Mouse (Mus musculus) spleen, postnatal 36 days (tissue): ENCODE measurements around the gene Adcy2.

ENCODE experiments used
- DNase-seq, 2 experiments: peaks; one replicate each; pipeline ENCODE4 v3.0.0; 2022; ENCODE audit warnings: low spot score in 2 of 2, mixed read lengths in 1 of 2

Adcy2 gene

DNA sequence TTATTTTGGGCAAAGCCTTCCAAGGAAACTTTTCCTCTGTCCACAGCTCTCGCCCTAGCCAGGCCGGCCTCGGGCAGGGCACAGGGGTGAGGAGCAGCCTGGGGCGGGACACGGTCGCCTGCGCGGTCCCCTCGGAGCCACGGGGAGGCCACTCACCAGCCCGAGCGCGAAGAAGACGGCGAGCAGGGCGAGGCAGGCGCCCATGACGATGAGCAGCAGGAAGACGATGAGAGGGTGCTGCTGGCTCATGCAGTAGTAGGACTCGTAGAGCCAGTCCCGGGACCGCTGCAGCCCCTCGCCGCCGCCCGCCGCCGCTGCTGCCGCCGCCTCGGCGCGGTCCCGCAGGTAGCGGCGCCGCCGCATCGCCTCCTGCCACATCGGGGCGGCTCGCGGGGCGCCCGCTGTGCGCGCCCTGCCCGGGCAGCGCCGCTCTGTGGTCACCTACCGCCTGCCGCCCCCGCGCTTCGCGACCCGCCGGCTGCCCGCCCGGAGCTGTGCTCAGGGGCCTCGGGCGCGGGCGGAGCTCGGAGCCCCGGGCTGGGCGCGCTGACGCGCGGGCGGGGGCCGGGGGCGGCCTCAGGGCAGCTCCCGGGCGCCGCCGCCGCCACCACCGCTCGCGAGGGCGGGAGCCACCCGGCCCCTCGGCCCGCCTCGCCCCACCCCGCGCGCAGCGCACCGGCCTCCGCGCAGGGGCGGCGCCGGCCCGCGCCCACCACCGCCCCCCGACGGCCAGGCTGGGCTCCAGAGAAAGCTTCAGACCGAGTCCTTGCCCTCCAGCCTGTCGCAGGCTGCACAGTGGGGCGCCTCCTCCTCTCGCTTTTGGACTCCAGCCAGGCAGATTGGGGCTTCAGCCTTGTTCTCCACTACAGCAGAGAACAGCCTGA, at the start of gene Adcy2:
TSS of gene Adcy2 (minus strand) at position 624 of the 884 bp plus-strand sequence.
- DNase-seq: no peak

DNA sequence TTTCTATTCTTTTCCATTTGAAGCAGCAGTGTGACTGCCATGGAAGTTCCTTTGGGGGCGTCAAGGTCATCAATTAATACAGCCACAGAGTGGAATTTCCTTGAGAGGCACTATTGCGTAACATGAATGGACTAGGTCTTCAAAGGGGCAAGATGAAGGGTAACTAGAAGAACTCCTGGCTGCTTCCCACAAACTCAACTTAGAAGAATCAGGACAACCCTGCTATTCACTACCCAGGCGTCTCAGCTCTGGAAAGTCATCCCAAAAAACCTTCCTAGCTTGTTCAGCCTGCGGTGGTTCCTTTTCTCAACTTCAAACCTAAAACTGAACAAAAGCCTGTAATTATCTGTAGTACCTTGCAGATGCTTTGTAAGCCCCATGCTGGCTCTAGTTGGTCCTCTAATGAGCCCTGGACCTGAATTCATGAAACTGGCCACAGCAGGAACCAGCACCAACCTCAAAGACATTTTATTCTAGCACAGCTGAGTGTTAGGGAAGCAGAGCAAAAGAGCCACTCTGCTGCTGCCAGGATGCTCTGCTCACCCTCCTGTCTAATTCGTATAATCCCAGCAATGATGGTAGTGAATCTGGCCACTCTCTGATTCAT, 37.8 kb upstream of the Adcy2 start:
- DNase-seq: no peak

DNA sequence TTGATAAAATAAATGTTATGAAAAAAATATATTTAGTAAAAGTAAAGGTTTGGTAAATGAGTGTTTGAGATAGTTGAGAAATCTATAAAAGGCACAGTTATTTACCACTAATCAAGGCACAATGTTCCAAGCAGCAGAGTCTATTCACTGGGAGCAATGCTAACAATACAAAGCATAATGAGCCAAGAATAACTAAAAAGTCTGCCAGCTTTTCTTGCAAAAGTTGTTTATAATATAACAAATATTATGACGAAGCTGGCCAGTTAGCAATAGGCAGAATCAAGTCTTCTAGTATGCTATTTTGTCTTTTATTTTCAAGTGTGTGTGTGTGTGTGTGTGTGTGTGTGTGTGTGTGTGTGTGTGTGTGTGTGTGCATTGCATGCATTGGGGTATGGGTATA, 35.3 kb upstream of the Adcy2 start:
- no peak for DNase-seq

DNA sequence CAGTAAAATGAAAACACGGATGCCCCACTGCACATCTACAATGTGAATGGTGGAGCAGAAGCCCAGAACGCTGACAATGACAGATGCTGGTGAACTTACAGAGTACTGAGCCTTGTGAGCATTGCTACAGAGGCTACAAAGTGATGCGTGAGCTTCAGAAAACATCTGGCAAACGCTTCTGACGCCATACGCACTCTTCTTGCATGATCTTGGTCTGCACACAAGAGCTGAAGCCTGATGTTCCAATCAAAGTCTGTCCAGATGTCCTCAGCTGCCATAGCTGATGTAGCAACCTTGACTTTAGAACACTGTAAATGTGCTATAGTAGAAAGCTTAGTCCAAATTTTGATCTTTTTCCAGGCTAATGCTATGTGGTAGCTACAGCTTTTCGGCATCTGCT, 34.2 kb upstream of the Adcy2 start:
- DNase-seq: no peak

DNA sequence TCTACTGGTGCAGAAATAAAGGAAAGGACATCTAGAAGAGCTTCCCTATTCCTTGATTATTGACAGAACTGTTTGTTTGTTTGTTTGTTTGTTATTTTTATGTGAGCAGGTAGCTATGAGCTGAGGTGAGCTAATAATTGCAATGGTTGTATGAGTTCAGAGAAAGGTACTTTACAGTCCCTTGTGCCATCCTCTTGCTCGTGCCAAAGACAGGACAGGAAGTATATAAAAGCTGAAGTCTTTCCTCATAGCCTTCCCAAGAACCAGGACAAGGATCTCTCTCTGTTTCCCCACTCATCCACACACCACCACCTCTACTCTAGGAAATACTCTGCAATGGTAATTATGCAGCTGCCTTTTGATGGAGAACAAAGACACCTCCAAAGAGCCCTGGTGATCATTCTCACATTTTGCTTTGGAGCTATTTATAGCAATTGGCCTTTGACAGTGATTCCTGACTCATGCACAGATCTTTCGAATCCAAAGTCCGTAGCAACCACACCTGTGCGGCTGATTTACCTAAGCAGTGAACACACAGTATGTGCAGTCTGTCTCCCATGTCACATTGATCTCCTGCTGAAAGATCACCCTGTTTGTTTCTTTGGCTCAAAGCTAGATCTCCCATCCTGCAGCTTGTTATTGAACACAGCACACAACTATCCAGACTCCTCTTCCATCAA, 29.9 kb upstream of the Adcy2 start:
- DNase-seq: no peak

DNA sequence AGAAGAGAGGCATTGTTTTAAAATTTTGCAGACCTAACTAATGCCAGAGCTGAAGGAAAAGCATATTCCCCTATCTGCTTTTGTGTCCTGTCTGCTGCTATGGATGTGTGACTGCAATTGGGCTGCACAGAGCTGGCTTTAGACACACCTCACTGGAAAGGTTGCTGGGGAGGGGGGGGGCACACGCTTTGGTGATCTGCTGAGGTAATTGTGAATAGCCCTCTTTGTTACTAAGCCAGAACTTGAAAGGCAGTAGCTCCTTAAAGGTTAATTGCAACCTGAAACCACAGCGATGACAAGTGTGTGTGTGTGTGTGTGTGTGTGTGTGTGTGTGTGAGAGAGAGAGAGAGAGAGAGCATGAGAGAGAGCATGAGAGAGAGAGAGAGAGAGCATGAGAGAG, 25.6 kb upstream of the Adcy2 start:
- no peak for DNase-seq

DNA sequence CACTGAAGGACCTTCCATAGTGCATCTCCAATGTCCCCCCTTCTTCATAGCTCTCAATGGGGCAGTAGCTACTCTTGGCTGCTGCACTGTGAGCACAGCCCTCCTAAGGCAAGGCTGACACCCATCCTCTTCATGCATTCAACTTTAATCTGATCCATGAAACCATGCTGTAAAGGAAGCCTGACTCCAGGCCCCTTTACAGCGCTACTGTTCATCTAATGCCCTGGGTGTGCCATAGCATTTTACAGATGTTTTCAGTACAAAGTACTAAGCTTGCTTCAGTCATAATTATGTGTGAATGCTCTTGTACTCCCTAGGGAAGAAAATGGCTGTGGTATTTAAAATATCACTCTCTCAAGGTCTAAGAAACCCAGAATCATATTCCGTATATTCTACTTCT, 23.9 kb upstream of the Adcy2 start:
- DNase-seq: no peak

DNA sequence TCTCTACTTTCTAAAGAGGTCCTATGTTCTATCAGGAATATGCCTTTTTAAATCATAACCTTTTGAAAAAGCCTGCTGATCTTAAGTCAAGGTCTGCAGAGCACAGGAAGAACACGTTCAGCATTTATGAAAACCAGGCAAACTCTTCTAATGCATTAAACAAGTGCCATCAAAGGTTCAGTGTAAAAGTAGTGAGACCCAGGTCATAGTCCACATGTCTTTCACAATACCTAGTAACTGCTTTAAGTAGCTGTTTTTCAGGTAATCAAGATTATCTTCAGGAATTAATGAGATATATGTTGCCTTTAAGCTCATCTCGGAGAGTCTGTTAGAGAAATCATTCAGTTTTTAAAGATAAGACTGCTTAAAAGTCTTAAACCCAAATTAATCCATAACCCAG, 21.2 kb upstream of the Adcy2 start:
- DNase-seq: no peak

DNA sequence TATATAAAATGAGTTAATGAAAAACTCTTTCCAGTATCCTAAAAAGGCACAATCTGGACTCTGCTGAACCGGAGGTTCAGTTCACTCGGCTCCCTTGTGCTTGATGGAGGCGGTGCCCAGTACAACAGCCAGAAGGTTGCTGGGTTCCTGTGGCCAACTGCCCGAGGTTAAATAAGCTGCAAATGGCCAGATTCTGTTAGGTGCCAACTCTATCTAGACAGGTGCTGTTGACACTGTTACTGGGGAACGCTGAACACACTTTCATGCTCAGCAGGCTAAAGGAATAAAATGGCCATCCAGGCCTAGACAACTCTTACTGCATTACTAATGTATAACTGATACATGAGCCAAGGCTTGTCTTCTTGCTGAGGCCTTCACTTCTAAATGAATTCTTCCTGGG, 7.6 kb upstream of the Adcy2 start:
- DNase-seq: no peak

DNA sequence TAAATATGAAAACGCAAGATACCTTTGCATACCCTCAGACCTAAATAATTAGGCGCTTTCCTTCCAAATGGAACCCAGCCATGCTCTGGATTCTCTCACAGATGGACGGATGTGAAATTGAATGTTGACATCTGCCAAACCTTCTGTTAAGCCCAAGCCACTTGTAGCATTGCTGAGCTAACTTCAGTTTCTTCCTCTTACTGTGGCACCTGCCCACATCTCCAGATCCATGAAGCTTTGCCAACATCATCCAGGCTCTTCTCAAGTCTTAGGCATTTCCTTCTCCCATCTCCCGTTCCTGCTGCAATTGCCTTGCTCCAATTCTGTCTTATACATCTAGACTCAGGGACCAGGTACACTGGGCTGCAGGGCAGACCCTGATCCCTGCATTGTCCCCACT, 6.8 kb upstream of the Adcy2 start:
- no peak for DNase-seq

DNA sequence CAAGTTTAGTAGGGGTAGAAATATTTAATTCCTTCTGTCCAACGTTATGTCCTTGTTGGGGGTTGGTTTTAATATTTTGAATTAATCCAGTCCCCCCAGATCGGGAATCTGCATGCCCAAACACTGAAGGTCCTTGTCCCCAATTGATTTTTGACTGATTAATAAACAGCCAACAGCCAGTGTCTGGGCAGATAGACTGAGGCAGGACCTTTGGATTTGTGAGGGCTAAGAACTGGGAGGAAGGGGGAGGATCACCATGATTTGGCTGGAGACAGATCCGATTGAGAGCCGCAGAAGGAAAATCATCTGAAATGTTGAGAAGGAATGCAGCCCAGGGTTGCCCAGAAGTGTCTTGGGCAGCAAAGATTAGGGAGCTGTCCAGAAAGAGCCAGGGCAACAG, 5.1 kb upstream of the Adcy2 start:
- no peak for DNase-seq

DNA sequence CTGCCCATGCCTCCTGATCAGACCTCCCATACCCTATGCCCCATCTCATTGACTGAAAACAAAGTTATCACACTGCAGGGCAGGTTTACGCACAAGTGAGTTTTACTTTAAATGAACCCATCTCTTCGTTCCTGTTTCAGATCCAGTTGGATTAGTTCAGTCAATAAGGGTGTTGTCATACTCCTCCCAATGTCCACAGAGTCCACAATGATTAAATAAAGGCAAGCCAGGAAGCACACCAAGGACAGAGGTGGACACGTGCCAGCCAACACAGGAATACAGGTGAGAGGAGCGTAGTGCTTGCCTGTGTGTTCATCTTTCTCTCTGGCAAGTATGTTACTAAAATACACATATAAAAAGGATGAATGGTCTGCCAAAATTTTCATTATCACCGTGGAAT, 3.3 kb upstream of the Adcy2 start:
- no peak for DNase-seq

DNA sequence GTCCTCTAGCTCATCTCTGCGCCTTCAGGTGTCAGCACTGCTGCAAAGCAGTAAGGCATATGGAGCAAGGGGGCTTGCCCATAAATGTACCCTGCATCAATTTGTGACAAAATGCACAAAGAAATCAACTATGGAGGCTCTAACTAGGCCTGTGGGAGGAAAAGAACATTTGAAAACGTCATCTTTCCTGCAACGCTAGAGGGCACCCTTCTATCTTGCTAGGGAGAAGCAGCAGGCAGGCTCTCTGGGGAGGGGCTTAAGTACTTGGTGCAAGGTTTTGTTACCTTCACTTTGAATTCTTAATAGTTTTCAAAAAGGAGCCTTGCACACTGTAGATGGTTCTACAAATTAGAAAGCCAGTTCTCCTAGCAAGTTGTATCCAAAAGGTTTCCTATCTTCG, 2.8 kb upstream of the Adcy2 start:
- DNase-seq: no peak

DNA sequence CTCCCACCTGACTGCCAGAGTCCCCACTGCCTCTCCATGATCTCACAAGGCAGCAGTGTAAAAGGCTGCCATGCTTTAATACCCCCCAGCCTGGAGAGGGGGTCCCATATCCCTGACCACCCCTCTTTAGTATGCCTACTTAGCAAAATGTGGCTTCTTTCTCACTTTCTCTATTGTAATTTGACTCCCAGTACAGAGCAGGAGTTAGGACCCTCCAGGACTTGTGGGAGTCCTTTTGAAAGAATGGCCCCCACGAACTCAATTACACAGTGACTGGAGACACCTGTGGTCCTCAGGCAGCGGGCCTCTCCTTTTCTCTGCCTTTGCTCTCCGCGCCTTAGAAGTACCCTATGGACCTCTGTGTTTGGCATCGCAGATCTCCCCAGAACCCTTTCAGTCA, 485 bp upstream of the Adcy2 start:
- no peak for DNase-seq

DNA sequence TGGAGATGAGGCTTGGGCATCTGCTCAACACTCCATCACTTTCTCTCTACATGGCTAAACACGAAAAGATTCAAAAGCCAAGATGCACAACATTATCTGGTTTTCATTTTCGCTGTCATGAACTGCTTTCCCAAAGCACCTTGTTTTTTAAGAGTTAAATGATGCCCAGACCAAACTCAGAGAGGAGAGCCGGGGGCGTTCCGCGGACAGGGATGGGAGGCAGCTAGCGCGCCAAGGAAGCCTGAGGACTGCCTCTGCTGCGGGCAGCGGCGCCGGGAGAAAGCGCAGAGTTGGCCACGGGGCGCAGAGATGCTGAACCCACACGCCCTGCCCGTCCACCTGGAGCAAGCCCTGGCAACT, 803 bp downstream of the Adcy2 start:
- DNase-seq: no peak

DNA sequence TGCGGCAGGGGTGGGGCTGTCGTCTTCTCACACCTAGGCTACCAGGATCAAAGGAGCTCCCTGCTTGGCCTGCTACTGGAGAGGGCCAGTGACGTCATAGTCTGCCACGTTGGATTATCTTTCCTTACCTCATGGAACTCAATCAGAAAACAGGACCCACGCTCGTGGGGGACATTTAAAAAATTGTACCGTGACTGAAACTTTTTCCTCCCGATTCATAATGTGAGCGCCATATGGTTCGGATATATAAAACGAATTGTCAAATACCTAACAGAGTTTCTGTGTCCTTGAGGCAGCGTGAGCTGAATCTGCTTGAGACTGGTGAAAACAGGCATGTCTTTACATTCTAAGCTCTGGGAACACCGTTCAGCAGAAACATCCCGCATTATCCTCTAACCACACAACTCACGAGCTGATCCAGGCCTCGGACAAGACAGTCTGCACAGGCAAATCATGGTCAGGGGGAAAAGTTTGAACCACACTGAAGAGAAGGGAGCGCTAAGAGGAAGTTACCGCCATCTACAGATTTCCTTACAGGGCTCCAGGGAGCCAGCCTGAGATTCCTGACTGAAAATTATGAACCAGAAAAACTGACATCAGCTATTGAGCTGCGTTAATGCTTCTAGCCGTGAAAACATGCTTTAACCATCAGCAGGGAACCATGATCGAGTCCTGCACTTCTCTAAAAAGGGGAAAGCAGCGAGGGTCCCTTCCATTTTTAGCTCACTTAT, 1.4 kb downstream of the Adcy2 start:
- no peak for DNase-seq

DNA sequence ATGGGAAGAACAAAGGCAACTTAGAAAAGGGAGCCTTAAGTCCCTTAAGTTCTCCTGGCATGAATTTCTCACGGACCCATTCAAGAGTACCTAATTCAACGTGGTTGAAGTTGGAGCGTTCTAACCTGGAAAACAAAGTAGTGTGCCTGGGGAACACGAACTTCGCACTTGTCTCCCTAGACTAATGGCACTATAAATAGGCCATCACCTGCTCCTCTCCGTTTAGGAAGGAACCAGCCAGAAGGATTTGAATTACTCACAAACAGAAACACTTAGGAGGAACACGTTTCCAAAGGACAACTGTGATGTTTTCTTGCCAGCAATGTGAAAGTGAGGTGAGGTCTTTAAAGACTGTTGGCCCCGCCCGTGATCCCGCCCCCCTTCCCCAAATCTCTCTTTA, 2.0 kb downstream of the Adcy2 start:
- DNase-seq: no peak

DNA sequence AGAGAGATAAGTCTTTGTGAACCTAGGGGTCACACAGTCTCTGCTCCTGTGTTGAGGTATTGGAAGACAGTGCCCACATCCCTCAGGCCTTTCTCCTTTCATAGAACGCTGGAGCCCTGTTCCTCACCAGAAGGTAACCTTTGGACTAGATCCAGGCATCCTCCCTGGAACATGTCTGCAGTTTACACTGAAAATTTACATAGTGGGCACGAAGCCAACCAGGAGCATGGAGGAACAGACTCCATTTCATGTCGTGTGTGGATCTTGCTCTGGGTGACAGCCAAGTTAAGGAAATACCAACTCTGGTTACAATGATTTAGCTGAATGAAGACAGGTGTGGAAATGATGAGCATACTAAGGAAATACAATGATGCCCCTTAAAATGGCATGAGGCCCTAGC, 2.7 kb downstream of the Adcy2 start:
- no peak for DNase-seq

DNA sequence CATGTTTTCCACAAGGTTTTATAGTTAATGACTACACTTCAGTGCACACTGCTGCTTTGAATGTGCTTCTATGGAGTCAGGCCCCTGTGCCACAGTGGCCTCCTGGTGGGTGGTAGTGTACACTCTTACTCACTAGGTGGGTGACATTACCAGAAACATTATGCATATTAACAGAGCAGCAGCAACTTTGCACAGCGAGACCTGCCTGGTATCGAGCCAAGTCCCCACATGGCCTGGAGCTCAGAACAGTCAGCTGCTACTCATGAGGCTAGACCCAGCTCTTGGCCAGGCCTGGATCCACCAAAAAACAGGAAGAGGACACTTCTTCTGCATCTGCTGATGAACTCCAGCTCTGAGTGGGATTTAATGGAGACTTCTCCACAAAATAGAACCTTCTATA, 13.6 kb downstream of the Adcy2 start:
- DNase-seq: no peak

DNA sequence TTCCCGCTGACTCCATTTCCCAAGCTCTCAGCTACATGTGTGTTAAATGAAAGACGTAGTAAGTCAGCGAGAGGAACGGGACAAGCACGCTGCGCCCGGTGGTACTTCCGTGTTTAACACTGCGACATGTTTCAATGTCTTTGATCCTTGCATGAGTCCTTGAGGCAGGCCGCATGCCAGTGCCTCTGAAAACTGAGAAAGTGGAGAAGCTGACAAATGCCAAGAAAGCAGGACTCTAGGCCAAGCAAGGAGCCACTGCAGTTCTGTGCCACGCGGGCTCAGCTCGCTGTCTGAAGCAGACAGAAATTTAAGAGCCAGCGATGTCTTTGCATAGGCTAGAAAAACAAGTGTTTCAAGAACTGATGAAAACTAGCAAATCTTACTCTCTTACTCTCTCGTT, 15.3 kb downstream of the Adcy2 start:
- DNase-seq: no peak

DNA sequence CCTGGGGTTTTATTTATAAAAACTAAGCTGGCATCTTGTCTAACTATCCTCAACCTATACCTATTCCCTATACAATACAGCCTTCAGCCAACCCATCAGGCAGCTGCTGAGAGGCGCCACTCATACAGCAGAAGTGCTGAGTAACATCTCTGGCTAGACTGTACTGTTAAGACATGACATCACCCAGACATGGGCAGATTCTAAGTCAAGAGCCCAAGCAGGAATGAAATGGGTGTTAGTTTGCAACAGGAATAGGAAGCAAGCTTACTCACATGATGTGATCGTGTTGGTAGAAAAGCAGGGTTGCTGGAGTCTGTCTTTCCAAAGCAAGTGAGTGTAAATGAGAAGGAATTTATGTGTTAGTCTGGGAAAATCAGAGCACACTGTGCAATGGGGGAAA, 18.3 kb downstream of the Adcy2 start:
- DNase-seq: no peak

DNA sequence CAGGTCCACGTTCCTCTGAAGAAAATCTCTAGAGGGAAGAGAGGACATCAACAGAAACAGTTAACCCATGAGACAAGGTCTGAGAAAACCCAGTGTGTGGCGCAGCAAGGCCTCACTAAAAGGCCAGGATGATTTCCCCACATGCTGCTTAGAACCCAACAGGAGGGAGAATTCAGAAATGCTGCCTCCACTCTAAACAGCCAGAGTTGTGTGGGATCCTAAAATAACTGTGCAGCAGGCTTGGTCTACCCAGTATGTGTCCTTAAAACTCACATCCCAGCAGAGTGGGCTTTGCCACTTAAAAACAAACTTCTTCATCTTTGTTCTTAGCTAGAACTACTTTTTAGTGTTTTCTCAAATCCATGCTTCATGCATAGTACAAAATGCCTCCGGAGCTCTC, 26.2 kb downstream of the Adcy2 start:
- no peak for DNase-seq
